Mouse (Mus musculus) cortical plate, adult 2 months (tissue): ENCODE results near the gene Tdp2.

Experiments used
- CTCF ChIP-seq: fragments of 200-500 bp; IDR thresholded peaks from 2 replicates; pipeline ENCODE4 v1.5.1; 2011; ENCODE audit warnings: mild to moderate bottlenecking, control low read depth, low read length; ENCODE audit not compliant: insufficient read depth; ENCODE audit errors: extremely low read depth
- POLR2A ChIP-seq: fragments of 200-500 bp; IDR thresholded peaks from 2 replicates; pipeline ENCODE4 v1.6.1; 2011; ENCODE audit warnings: mild to moderate bottlenecking, low read length, control low read depth; ENCODE audit not compliant: insufficient read depth; ENCODE audit errors: extremely low read depth

DNA sequence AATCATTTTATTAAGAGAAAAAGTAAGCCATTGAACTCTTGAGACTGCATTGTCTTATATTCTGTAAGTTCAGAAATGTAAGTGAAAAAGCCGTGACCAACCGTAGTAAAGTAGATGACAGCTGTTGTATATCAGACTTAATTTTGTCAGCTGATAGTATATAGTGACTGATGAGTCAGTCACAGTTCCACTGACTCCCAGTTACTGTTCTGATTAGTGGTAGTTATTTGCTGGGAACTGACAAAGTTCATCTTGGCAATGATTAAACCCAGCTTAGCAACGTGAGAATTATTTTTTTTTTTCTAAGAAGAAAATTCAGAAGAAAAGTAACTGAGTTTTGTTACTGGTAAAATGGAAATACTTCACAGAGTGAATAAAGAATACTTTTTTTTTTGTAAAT lies 10.2 kb downstream of the Tdp2 start:
- TF ChIP-seq CTCF = no peak
- no peak for TF ChIP-seq POLR2A
